Mouse (Mus musculus): ENCODE measurements around the gene Gpr39. TPM values are rescaled to one million over a fixed set of nuclear protein-coding genes. Genes with fewer than 3 reads are reported as not detected.
"Not testable (repeated sequence)": the region's sequence is repeated elsewhere in the genome, so short reads cannot be mapped to it uniquely, and the experiment has no call there.

The Gpr39 gene
- 1.3 and 1.7 TPM in 2 replicates for total RNA-seq (2012; rRNA removed)

GRCm38 (mm10) chr1:125676790-125677273 lies at the start of gene Gpr39:
Gene Gpr39, plus strand, starts transcription at chr1:125676995.
- no peaks in the 10 kb centered on the region for H3K36me3 ChIP-seq (ENCODE audit: control insufficient read depth, insufficient read depth, low read length, poor library complexity, severe bottlenecking)
- in situ Hi-C loops (cut with MboI; ENCODE audit: low sequenced_read_pairs in 2 of 2, unreplicated experiment in 2 of 2), result no loop called here
- DNase-seq (ENCODE audit: low read depth, low spot score), result no peak
- H3K4me1 ChIP-seq (ENCODE audit: control insufficient read depth in 2 of 2, insufficient read depth in 2 of 2, low read length in 2 of 2, poor library complexity in 1 of 2), result no peaks in the 10 kb centered on the region
- TF ChIP-seq HCFC1 (IDR thresholded peaks at IDR 0.05; ENCODE audit: borderline replicate concordance, insufficient read depth, low read length) (no peak), CHD2 (IDR thresholded peaks at IDR 0.05; ENCODE audit: low read depth, low read length) (no peak), ZC3H11A (IDR thresholded peaks at IDR 0.05; ENCODE audit: borderline replicate concordance, low read depth, low read length) (no peak), MAFK (IDR thresholded peaks at IDR 0.05; ENCODE audit: insufficient read depth, low read depth, low read length) (no peak), ZNF384 (IDR thresholded peaks at IDR 0.05; ENCODE audit: low read depth, low read length) (no peak)
- H3K9me3 ChIP-seq (ENCODE audit: control insufficient read depth, insufficient read depth, low read depth, low read length), result no peaks in the 10 kb centered on the region
- H3K9ac ChIP-seq (ENCODE audit: insufficient read depth, low read depth, low read length, poor library complexity, severe bottlenecking), result no peak within 1 kb of the TSS
- no peak within 1 kb of the TSS for H3K27ac ChIP-seq (ENCODE audit: insufficient read depth, low read depth, low read length, poor library complexity, severe bottlenecking)
- peak within 1 kb of the TSS in 1 of 2 experiments; percentile 43; a peak in 1 of 4 replicates for H3K4me3 ChIP-seq (ENCODE audit: insufficient read depth in 1 of 2, low read depth in 1 of 2, low read length in 2 of 2, poor library complexity in 1 of 2, severe bottlenecking in 1 of 2)

DNA sequence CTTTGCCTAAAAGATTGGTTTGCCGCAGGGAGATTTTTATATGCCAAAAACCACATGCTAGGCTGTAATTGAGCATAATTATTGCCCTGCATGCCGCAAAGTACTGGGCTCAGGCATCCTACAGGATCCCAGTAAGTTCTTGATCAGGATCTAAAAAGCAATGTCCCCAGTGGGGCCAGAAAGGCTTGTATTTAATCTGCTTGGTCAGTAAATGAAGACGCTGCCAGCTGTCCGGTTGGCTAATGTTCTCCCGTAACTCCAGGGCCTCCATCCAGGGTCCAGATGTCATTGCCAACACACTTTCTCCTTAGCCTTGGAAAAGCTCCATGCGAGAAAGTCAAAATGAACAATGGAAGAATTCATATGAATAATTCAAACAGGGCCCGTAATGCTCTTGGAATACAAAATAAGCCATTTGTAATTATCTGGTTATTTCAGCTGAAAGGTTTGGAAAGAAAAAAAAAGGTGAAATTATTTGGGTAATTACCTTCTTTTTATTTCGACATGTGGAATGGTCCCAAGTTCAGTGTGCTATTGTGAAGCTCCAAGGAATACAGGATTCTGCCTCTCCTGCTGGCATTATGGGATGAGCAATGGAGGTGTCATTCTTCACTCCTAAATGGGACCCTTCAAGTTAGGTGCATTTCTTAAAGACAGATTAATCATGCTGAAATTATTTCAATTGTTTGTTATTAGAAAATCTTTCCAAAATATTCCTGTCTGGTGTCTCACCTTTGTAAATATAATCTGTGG lies 37.1 kb upstream of the Gpr39 start:
- H3K36me3 ChIP-seq (ENCODE audit: control insufficient read depth, insufficient read depth, low read length, poor library complexity, severe bottlenecking), result no peaks in the 10 kb centered on the region
- no peak overlapping the region for H3K9ac ChIP-seq (ENCODE audit: insufficient read depth, low read depth, low read length, poor library complexity, severe bottlenecking)
- in situ Hi-C loops (cut with MboI; ENCODE audit: low sequenced_read_pairs in 2 of 2, unreplicated experiment in 2 of 2), result no loop called here
- no peak overlapping the region for H3K4me3 ChIP-seq (ENCODE audit: insufficient read depth in 1 of 2, low read depth in 1 of 2, low read length in 2 of 2, poor library complexity in 1 of 2, severe bottlenecking in 1 of 2)
- DNase-seq (ENCODE audit: low read depth, low spot score), result no peak
- TF ChIP-seq HCFC1 (IDR thresholded peaks at IDR 0.05; ENCODE audit: borderline replicate concordance, insufficient read depth, low read length) (no peak), ZNF384 (IDR thresholded peaks at IDR 0.05; ENCODE audit: low read depth, low read length) (no peak), CHD2 (IDR thresholded peaks at IDR 0.05; ENCODE audit: low read depth, low read length) (no peak), MAFK (IDR thresholded peaks at IDR 0.05; ENCODE audit: insufficient read depth, low read depth, low read length) (no peak), ZC3H11A (IDR thresholded peaks at IDR 0.05; ENCODE audit: borderline replicate concordance, low read depth, low read length) (no peak)
- no peak overlapping the region for H3K27ac ChIP-seq (ENCODE audit: insufficient read depth, low read depth, low read length, poor library complexity, severe bottlenecking)
- H3K9me3 ChIP-seq (ENCODE audit: control insufficient read depth, insufficient read depth, low read depth, low read length), result no peaks in the 10 kb centered on the region
- H3K4me1 ChIP-seq (ENCODE audit: control insufficient read depth in 2 of 2, insufficient read depth in 2 of 2, low read length in 2 of 2, poor library complexity in 1 of 2), result no peaks in the 10 kb centered on the region

DNA sequence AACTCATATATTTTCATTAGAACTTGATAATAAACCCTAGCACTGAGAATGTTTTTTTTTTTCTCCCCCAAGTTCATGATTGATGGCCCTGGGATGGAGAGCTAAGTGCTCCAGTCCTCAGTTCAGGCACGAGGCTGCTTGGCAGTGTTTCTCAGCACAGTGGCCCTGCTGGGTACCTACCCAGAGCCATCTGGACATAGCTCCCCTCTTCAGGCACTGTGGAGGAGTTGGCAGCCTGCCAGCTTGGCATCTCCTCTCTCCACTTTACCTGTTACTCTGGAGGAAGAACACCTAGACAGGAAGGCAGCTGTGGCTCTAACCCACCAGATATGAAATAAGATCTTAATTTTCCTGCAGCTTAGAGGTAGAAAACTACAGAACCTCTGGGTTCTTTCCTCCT lies 33.2 kb upstream of the Gpr39 start:
- no peak overlapping the region for H3K4me3 ChIP-seq (ENCODE audit: insufficient read depth in 1 of 2, low read depth in 1 of 2, low read length in 2 of 2, poor library complexity in 1 of 2, severe bottlenecking in 1 of 2)
- no peak overlapping the region for H3K27ac ChIP-seq (ENCODE audit: insufficient read depth, low read depth, low read length, poor library complexity, severe bottlenecking)
- no peak overlapping the region for H3K9ac ChIP-seq (ENCODE audit: insufficient read depth, low read depth, low read length, poor library complexity, severe bottlenecking)
- in situ Hi-C loops (cut with MboI; ENCODE audit: low sequenced_read_pairs in 2 of 2, unreplicated experiment in 2 of 2), result no loop called here
- H3K4me1 ChIP-seq (ENCODE audit: control insufficient read depth in 2 of 2, insufficient read depth in 2 of 2, low read length in 2 of 2, poor library complexity in 1 of 2), result no peaks in the 10 kb centered on the region
- H3K36me3 ChIP-seq (ENCODE audit: control insufficient read depth, insufficient read depth, low read length, poor library complexity, severe bottlenecking), result no peaks in the 10 kb centered on the region
- no peaks in the 10 kb centered on the region for H3K9me3 ChIP-seq (ENCODE audit: control insufficient read depth, insufficient read depth, low read depth, low read length)
- no peak for TF ChIP-seq CHD2 (IDR thresholded peaks at IDR 0.05; ENCODE audit: low read depth, low read length)
- TF ChIP-seq ZNF384 (IDR thresholded peaks at IDR 0.05; ENCODE audit: low read depth, low read length), result no peak
- no peak for DNase-seq (ENCODE audit: low read depth, low spot score)

DNA sequence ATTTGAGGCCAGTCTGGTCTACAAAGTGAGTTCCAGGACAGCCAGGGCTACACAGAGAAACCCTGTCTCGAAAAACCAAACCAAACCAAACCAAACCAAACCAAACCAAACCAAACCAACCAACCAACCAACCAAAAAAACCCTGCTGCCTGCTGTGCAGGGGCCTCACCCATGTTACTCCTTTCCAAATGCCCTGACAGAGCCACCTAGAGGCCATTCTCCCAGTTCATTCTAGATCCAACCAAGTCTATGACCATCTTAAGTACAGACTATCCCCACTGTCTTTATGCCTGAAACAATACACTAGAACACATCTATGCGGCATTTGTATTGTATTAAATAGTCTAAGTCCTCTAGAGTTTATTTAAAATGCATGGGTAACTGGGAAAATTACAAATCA lies 30.0 kb upstream of the Gpr39 start:
- in situ Hi-C loops (cut with MboI; ENCODE audit: low sequenced_read_pairs in 2 of 2, unreplicated experiment in 2 of 2); H3K9ac ChIP-seq (ENCODE audit: insufficient read depth, low read depth, low read length, poor library complexity, severe bottlenecking); H3K4me1 ChIP-seq (ENCODE audit: control insufficient read depth in 2 of 2, insufficient read depth in 2 of 2, low read length in 2 of 2, poor library complexity in 1 of 2); DNase-seq (ENCODE audit: low read depth, low spot score); H3K27ac ChIP-seq (ENCODE audit: insufficient read depth, low read depth, low read length, poor library complexity, severe bottlenecking); H3K4me3 ChIP-seq (ENCODE audit: insufficient read depth in 1 of 2, low read depth in 1 of 2, low read length in 2 of 2, poor library complexity in 1 of 2, severe bottlenecking in 1 of 2); H3K36me3 ChIP-seq (ENCODE audit: control insufficient read depth, insufficient read depth, low read length, poor library complexity, severe bottlenecking); H3K9me3 ChIP-seq (ENCODE audit: control insufficient read depth, insufficient read depth, low read depth, low read length): not testable (repeated sequence)

DNA sequence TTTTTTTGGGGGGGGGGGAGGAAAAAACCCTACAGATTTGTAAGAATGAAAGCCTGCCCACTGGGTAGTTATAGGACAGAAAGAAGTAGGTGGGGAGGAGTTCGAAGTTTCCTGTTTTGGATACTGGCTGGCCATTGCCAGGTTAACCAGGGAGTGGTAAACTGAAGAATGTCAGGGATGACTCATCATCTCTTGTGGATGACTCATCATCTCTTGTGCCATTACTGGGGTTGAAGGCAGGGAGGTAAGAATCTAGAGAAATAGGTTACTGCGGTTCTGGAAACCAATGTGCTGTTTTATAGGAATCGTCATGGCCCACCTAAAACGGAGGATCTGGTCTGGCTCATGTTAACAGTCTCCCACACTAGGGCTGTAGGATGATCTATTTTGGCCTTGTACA lies 28.8 kb upstream of the Gpr39 start:
- no peak overlapping the region for H3K27ac ChIP-seq (ENCODE audit: insufficient read depth, low read depth, low read length, poor library complexity, severe bottlenecking)
- H3K4me1 ChIP-seq (ENCODE audit: control insufficient read depth in 2 of 2, insufficient read depth in 2 of 2, low read length in 2 of 2, poor library complexity in 1 of 2), result no peaks in the 10 kb centered on the region
- no peak overlapping the region for H3K9ac ChIP-seq (ENCODE audit: insufficient read depth, low read depth, low read length, poor library complexity, severe bottlenecking)
- no peak overlapping the region for H3K4me3 ChIP-seq (ENCODE audit: insufficient read depth in 1 of 2, low read depth in 1 of 2, low read length in 2 of 2, poor library complexity in 1 of 2, severe bottlenecking in 1 of 2)
- DNase-seq (ENCODE audit: low read depth, low spot score), result no peak
- 0 out of 2 replicates have a peak, but pooled peaks have one; percentile 16 for TF ChIP-seq MAFK (IDR thresholded peaks at IDR 0.05; ENCODE audit: insufficient read depth, low read depth, low read length)
- no peak for TF ChIP-seq ZNF384 (IDR thresholded peaks at IDR 0.05; ENCODE audit: low read depth, low read length)
- no peak for TF ChIP-seq CHD2 (IDR thresholded peaks at IDR 0.05; ENCODE audit: low read depth, low read length)
- TF ChIP-seq ZC3H11A (IDR thresholded peaks at IDR 0.05; ENCODE audit: borderline replicate concordance, low read depth, low read length), result no peak
- TF ChIP-seq HCFC1 (IDR thresholded peaks at IDR 0.05; ENCODE audit: borderline replicate concordance, insufficient read depth, low read length), result no peak
- no peaks in the 10 kb centered on the region for H3K9me3 ChIP-seq (ENCODE audit: control insufficient read depth, insufficient read depth, low read depth, low read length)
- no peaks in the 10 kb centered on the region for H3K36me3 ChIP-seq (ENCODE audit: control insufficient read depth, insufficient read depth, low read length, poor library complexity, severe bottlenecking)
- in situ Hi-C loops (cut with MboI; ENCODE audit: low sequenced_read_pairs in 2 of 2, unreplicated experiment in 2 of 2), result no loop called here

Measured in ES-E14 (cell line).